Mouse (Mus musculus) layer of hippocampus, postnatal 14 days (tissue): ENCODE data around the gene Hmgcl. TPM values are rescaled to one million over a fixed set of nuclear protein-coding genes. Genes with fewer than 3 reads are reported as not detected.
"Not testable (repeated sequence)": the region's sequence is repeated elsewhere in the genome, so short reads cannot be mapped to it uniquely, and the experiment has no call there.

Source experiments
- DNase-seq, 2 experiments: peaks; one replicate each; pipeline ENCODE4 v3.0.0; 2021 to 2022; ENCODE audit warnings: low spot score in 2 of 2, mixed read lengths in 1 of 2
- total RNA-seq, 2 experiments: library from RNA; stranded (reverse); gene quantifications; 2 replicates each; pipeline ENCODE4 v1.2.3; 2021

Hmgcl gene
- total RNA-seq, 2 experiments from 2014 or later: 31.3 to 35.0 TPM

GRCm38 (mm10) chr4:135926195-135926808, 19.9 kb upstream of the Hmgcl start:
- DNase-seq: no peak

GRCm38 (mm10) chr4:135926861-135927260, 19.4 kb upstream of the Hmgcl start:
- DNase-seq: no peak

GRCm38 (mm10) chr4:135928376-135928775, 17.9 kb upstream of the Hmgcl start:
- DNase-seq: no peak

- no peak for DNase-seq
Observed at GRCm38 (mm10) chr4:135929405-135929804, 16.8 kb upstream of the Hmgcl start.

GRCm38 (mm10) chr4:135929828-135930227, 16.4 kb upstream of the Hmgcl start:
- no peak for DNase-seq

- DNase-seq: no peak
Observed at GRCm38 (mm10) chr4:135930239-135930638, 16.0 kb upstream of the Hmgcl start.

GRCm38 (mm10) chr4:135931832-135932231, 14.4 kb upstream of the Hmgcl start:
- DNase-seq: no peak

GRCm38 (mm10) chr4:135934708-135935500, 11.3 kb upstream of the Hmgcl start:
- DNase-seq: no peak

- DNase-seq: no peak
Observed at GRCm38 (mm10) chr4:135935502-135935901, 10.7 kb upstream of the Hmgcl start.

GRCm38 (mm10) chr4:135938858-135939257, 7.4 kb upstream of the Hmgcl start:
- no peak for DNase-seq

- not testable (repeated sequence) for DNase-seq
Observed at GRCm38 (mm10) chr4:135941026-135941425, 5.2 kb upstream of the Hmgcl start.

- DNase-seq: no peak
Observed at GRCm38 (mm10) chr4:135942193-135942592, 4.1 kb upstream of the Hmgcl start.

GRCm38 (mm10) chr4:135943389-135943788, 2.9 kb upstream of the Hmgcl start:
- DNase-seq: no peak

GRCm38 (mm10) chr4:135945706-135946105, 542 bp upstream of the Hmgcl start:
- no peak for DNase-seq

GRCm38 (mm10) chr4:135946659-135947301, 532 bp downstream of the Hmgcl start:
- DNase-seq: no peak

- no peak for DNase-seq
Observed at GRCm38 (mm10) chr4:135948142-135948541, 1.9 kb downstream of the Hmgcl start.

GRCm38 (mm10) chr4:135949475-135949874, 3.2 kb downstream of the Hmgcl start:
- no peak for DNase-seq

GRCm38 (mm10) chr4:135949911-135950310, 3.7 kb downstream of the Hmgcl start:
- DNase-seq: no peak

GRCm38 (mm10) chr4:135950365-135950764, 4.1 kb downstream of the Hmgcl start:
- DNase-seq: no peak

GRCm38 (mm10) chr4:135951505-135951904, 5.3 kb downstream of the Hmgcl start:
- DNase-seq: no peak

GRCm38 (mm10) chr4:135953179-135953578, 6.9 kb downstream of the Hmgcl start:
- DNase-seq: no peak

- DNase-seq: peak; percentile 78 to 79
Observed at GRCm38 (mm10) chr4:135954241-135954640, 8.0 kb downstream of the Hmgcl start.
